Comparison of ENCODE assay signal across 8 mouse cellular contexts in genomic region chr8:84788896-84789295, GRCm38 (mm10). TPM values are rescaled to one million over a fixed set of nuclear protein-coding genes. Genes with fewer than 3 reads are reported as not detected.
DNase-seq lines count a peak whose midpoint lies in the region; ATAC-seq lines count a peak whose summit lies in the region.

No protein-coding gene starts in this region.

- no peak overlapping the region for H3K4me3 ChIP-seq in embryonic facial prominence, embryonic 12.5 days
- no peak overlapping the region for H3K4me3 ChIP-seq in embryonic facial prominence, embryonic 10.5 days

- peak overlapping the region; percentile 3; the same call in 1 of the 2 replicates for H3K4me2 ChIP-seq in embryonic facial prominence, embryonic 12.5 days (replicated peaks)

- no peak for DNase-seq in embryonic facial prominence, embryonic 10.5 days (ENCODE audit: low spot score)
- DNase-seq in retina, postnatal 1 day = peak; percentile 5
- no peak for DNase-seq in retina, embryonic 14.5 days (ENCODE audit: low spot score)
- peak; percentile 77 to 78 for DNase-seq in heart, postnatal 36 days
- DNase-seq in ovary, postnatal 14 days (ENCODE audit: low spot score) = peak; percentile 76
- DNase-seq in spleen, adult 12 weeks (ENCODE audit: low spot score) = no peak

- ATAC-seq in embryonic facial prominence, embryonic 12.5 days (ENCODE audit: insufficient number of reproducible peaks, insufficient read depth, low FRiP score, low TSS enrichment) = no peak
- no peak for ATAC-seq in inflammation-experienced regulatory T-cells, adult 6 months

- 10% methylated on average over 11 of the region's 11 CpGs for WGBS in embryonic facial prominence, embryonic 12.5 days
- WGBS in embryonic facial prominence, embryonic 10.5 days = 5% methylated on average over 11 of the region's 11 CpGs

- H3K36me3 ChIP-seq in embryonic facial prominence, embryonic 12.5 days = no peaks in the 10 kb centered on the region
- no peaks in the 10 kb centered on the region for H3K36me3 ChIP-seq in embryonic facial prominence, embryonic 10.5 days (replicated peaks)

- intact Hi-C loops in heart, postnatal 36 days (cut with DNase I) = loop anchor here (2.0 kb wide), 1 partner anchor 14 kb away; no protein-coding TSS in a partner anchor

- no peak overlapping the region for H3K27ac ChIP-seq in embryonic facial prominence, embryonic 12.5 days
- no peak overlapping the region for H3K27ac ChIP-seq in embryonic facial prominence, embryonic 10.5 days (replicated peaks)

- peaks cover 96% of the 10 kb centered on the region for H3K27me3 ChIP-seq in embryonic facial prominence, embryonic 12.5 days
- H3K27me3 ChIP-seq in embryonic facial prominence, embryonic 10.5 days (replicated peaks; ENCODE audit: low read depth, poor library complexity, severe bottlenecking) = peaks cover 100% of the 10 kb centered on the region

- H3K9me3 ChIP-seq in embryonic facial prominence, embryonic 12.5 days = no peaks in the 10 kb centered on the region
- H3K9me3 ChIP-seq in embryonic facial prominence, embryonic 10.5 days = no peaks in the 10 kb centered on the region

- H3K4me1 ChIP-seq in embryonic facial prominence, embryonic 12.5 days = peaks cover 43% of the 10 kb centered on the region
- H3K4me1 ChIP-seq in embryonic facial prominence, embryonic 10.5 days = peaks cover 14% of the 10 kb centered on the region

- H3K9ac ChIP-seq in embryonic facial prominence, embryonic 12.5 days = no peak overlapping the region; the same call in 1 of the 2 replicates

RNA-seq across cellular contexts. Expression of gene Nfix, which starts 11.2 kb away (rescaled TPM):
- 18.4 and 21.2 TPM in 2 replicates for polyA plus RNA-seq in embryonic facial prominence, embryonic 12.5 days (2016; fragmentation: Nextera tagmentation; extraction: Ambion mirVana)
- 0.29 and 0.77 TPM in 2 replicates for polyA plus RNA-seq in embryonic facial prominence, embryonic 10.5 days (2016; fragmentation: Nextera tagmentation; extraction: Ambion mirVana)
- total RNA-seq in heart, postnatal 36 days (2021) = 100 to 1,000 TPM; 279 to 296 TPM
- polyA plus RNA-seq in inflammation-experienced regulatory T-cells, adult 6 months (2017; shearing (Covaris generic)) = 1 to 10 TPM in 2 of 3 experiments, under 1 TPM in 1; 0.92 to 6.3 (median 3.1) TPM

RNA-seq across cellular contexts. Expression of gene Dand5, which starts 33.7 kb away (rescaled TPM):
- polyA plus RNA-seq in embryonic facial prominence, embryonic 12.5 days (2016; fragmentation: Nextera tagmentation; extraction: Ambion mirVana) = 5.3 and 5.5 TPM in 2 replicates
- 2.8 and 3.0 TPM in 2 replicates for polyA plus RNA-seq in embryonic facial prominence, embryonic 10.5 days (2016; fragmentation: Nextera tagmentation; extraction: Ambion mirVana)
- total RNA-seq in heart, postnatal 36 days (2021) = 1 to 10 TPM; 9.3 to 9.9 TPM
- 1 to 10 TPM; 4.7 to 5.6 (median 5.4) TPM for polyA plus RNA-seq in inflammation-experienced regulatory T-cells, adult 6 months (2017; shearing (Covaris generic))

RNA-seq across cellular contexts. Expression of gene Gadd45gip1, which starts 42.4 kb away (rescaled TPM):
- polyA plus RNA-seq in embryonic facial prominence, embryonic 12.5 days (2016; fragmentation: Nextera tagmentation; extraction: Ambion mirVana) = 46.7 and 46.8 TPM in 2 replicates
- polyA plus RNA-seq in embryonic facial prominence, embryonic 10.5 days (2016; fragmentation: Nextera tagmentation; extraction: Ambion mirVana) = 45.2 and 47.3 TPM in 2 replicates
- total RNA-seq in heart, postnatal 36 days (2021) = 10 to 100 TPM; 28.5 to 29.5 TPM
- 10 to 100 TPM; 14.6 to 16.7 (median 16.1) TPM for polyA plus RNA-seq in inflammation-experienced regulatory T-cells, adult 6 months (2017; shearing (Covaris generic))

RNA-seq across cellular contexts. Expression of gene Rad23a, which starts 51.6 kb away (rescaled TPM):
- polyA plus RNA-seq in embryonic facial prominence, embryonic 12.5 days (2016; fragmentation: Nextera tagmentation; extraction: Ambion mirVana) = 96.0 TPM in 2 replicates
- 112 and 122 TPM in 2 replicates for polyA plus RNA-seq in embryonic facial prominence, embryonic 10.5 days (2016; fragmentation: Nextera tagmentation; extraction: Ambion mirVana)
- total RNA-seq in heart, postnatal 36 days (2021) = 10 to 100 TPM; 84.0 to 87.4 TPM
- 100 to 1,000 TPM; 128 to 152 (median 145) TPM for polyA plus RNA-seq in inflammation-experienced regulatory T-cells, adult 6 months (2017; shearing (Covaris generic))

RNA-seq across cellular contexts. Expression of gene Calr, which starts 57.8 kb away (rescaled TPM):
- 919 and 944 TPM in 2 replicates for polyA plus RNA-seq in embryonic facial prominence, embryonic 12.5 days (2016; fragmentation: Nextera tagmentation; extraction: Ambion mirVana)
- 758 and 801 TPM in 2 replicates for polyA plus RNA-seq in embryonic facial prominence, embryonic 10.5 days (2016; fragmentation: Nextera tagmentation; extraction: Ambion mirVana)
- 100 to 1,000 TPM; 337 to 380 TPM for total RNA-seq in heart, postnatal 36 days (2021)
- 100 to 1,000 TPM; 278 to 341 (median 290) TPM for polyA plus RNA-seq in inflammation-experienced regulatory T-cells, adult 6 months (2017; shearing (Covaris generic))

Comparison
In these comparisons a context has a peak if more than half of its experiments do, and no peak if none do; other contexts are left out.
1. DNase-seq: peak in retina, postnatal 1 day (single experiment), heart, postnatal 36 days (2 of 2) and ovary, postnatal 14 days (single experiment); none in embryonic facial prominence, embryonic 10.5 days (single experiment), retina, embryonic 14.5 days (single experiment) and spleen, adult 12 weeks (single experiment).